Mouse (Mus musculus) liver, adult 2 months (tissue): Measurements from ENCODE around the gene Pcdh19.

ENCODE experiments used
- CTCF ChIP-seq: fragments of 200-500 bp; IDR thresholded peaks from 2 replicates; pipeline ENCODE4 v1.5.1; 2011; ENCODE audit warnings: low read depth, low read length, control low read depth
- POLR2A ChIP-seq: fragments of 200-500 bp; IDR thresholded peaks from 2 replicates; pipeline ENCODE4 v1.6.1; 2011; ENCODE audit warnings: low read length, control low read depth; ENCODE audit not compliant: insufficient read depth; ENCODE audit errors: extremely low read depth

DNA sequence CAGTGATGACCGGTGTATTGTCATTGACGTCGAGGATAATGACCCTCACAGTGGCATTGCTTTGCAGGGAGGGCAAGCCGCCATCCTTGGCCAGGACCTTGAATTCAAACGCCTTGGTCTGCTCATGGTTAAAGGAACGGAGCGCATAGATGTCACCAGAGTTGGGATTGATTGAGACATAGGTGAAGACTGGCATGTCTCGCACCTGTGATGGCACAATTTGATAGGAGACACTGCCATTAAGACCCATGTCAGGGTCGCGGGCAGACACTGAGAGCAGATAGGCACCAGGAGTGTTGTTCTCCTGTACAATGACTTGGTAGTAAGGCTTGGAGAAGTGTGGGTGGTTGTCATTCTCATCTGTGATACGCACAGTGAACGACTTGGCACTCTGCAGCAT lies 3.2 kb downstream of the Pcdh19 start:
- TF ChIP-seq CTCF (no peak), POLR2A (no peak)
